Mouse (Mus musculus): ENCODE results near the gene Ankrd33.
"Not testable (repeated sequence)": the region's sequence is repeated elsewhere in the genome, so short reads cannot be mapped to it uniquely, and the experiment has no call there.

Ankrd33 gene

DNA sequence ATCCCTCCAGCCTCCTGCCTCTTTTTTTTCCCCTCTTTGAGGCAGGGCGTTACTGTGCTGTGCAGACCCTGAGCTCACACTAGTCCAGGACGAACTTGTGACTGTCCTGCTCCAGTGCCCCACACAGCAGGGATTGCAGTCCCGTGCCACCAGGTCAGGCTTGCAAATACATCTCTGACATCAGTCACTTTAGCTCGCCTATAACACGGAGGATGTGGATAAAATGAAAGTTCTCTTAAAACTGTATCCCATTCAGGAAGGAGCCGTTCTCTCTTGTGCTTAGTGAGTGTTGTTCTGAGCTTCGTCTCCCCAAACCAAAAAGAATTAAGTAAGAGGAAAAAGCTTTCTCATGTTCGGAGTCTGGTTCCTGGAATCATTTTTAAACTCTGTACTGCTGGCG lies 29.1 kb upstream of the Ankrd33 start:
- DNase-seq (ENCODE audit: low spot score in 2 of 2): no peak

DNA sequence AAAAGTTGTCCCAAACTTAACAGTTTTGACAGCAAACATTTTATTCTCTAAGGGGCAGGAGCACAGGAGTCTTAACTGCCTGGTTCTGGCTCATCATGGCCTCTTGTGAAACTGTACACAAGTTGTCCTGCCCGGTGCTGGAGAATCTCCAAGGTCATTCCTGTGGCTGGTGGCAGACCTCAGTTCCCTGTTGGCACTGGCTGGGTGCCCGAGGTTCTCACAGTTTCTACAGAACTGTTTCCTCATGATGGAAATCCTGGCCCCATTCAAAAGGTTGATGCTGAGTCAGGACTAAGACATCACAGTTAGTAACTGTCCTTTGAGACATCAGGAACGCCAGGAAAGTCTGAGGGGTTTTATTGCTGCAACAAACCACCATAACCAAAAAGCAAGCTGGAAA lies 28.6 kb upstream of the Ankrd33 start:
- no peak for DNase-seq (ENCODE audit: low spot score in 2 of 2)

DNA sequence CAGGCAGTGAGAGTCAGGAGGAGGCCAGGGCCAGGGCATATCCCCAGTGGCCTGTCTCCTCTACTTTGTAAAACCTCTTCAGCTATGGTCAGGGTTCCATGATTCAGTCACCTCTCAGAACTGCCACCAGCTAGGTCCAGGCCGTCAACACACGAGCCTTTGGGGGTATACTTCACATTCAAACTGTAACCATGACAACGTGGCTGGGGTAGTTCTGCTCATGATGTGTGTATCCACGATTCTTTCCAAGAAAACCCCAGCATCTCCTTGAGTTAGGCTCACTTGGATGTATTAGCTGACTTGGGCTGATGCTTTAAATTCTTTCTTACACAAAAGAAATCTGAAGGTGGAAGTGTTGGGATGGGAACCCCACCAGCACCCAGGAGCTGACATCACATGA lies 27.3 kb upstream of the Ankrd33 start:
- no peak for DNase-seq (ENCODE audit: low spot score in 2 of 2)

DNA sequence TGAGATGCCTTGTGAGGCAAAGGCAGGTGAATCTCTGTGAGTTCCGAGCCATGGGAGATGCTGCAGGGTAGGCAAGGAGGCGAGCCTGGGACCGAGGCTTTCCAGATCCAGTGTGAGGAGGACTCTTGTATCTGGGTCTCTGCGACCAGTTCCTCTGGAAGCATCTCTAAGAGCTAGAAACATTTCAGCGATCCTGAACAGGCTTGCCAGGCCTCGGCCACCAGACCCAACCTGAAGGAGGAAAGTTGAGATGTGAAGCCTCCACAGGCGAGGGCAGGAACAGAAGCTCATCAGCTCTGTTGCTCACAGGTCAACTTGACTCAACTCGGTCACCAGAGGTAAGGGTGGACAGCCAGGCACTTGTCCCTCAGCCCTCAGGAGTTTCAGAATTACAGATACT lies 24.0 kb upstream of the Ankrd33 start:
- no peak for DNase-seq (ENCODE audit: low spot score in 2 of 2)

DNA sequence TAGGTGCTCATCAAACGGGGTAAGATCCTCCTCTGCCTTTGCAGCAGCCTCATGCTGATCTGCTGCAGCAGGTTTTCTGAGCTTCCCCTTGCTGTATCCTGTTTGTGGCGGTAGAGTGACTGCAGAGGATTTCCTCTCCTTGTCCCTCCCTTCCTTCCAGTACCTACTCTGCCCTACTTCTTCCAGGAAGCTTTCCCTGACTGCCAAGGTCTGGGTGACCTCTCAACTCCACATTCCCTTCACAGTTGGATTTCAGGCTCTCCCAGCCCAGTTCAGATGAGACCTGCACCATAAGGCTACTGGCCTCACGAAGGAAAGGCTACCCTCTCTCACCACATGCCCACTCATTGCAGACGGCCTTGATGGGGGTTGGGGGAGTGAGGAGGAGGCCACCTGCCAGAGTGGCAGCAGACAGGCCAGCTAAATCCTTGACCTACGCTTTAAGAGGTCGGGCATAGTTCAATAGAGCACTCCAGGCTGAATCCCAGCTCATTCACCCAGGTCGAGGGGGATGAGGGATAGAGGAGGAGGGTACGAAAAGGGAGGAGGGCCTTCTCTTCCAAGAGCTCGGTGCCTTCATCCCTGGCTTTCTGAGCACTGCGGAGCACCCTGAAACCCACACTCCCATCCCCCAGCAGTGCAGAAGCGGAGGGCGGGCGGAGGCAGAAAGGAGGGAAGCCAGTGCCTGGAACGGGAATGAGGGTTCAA lies 23.3 kb upstream of the Ankrd33 start:
- no peak for DNase-seq (ENCODE audit: low spot score in 2 of 2)

DNA sequence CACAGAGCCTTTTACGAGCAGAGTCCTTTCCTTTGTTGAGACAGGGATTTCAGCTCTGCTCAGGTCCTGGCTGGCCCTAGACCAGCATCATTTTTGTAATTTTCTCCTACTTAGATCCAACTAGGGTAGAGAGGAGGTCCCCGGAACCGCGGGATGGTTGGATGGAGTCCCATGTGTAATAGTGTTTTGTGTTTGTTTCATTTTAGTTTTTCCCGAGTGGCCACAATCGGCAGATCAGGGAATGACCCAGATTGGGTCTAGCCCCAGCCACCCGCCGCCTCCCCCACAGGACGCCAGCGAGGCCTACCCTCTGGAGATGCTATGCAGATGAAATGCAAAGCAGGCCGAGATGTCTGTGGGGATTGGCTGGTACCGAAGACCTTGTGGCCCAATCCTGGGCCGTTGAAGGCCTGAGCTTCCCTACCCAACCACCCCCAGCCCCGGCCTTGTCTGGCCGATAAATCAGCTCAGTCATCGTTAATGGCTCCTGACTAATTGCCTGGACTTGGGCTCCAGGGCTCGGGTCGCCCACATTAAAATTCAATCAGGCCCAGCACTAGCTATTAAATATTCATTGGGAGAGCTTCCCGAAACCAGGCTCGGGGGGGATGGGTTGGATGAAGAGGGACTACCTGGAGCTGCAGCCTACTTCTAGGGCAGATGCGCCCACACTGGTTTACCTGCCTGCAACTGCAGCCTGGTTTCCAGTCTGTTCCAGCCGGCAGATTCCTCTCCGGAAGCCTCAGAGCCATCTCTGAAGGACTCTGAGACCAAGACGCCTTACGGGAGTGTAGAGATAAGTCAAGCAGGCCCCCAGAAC lies 22.5 kb upstream of the Ankrd33 start:
- DNase-seq (ENCODE audit: low spot score in 2 of 2): peak in 1 of 2 experiments; percentile 51

DNA sequence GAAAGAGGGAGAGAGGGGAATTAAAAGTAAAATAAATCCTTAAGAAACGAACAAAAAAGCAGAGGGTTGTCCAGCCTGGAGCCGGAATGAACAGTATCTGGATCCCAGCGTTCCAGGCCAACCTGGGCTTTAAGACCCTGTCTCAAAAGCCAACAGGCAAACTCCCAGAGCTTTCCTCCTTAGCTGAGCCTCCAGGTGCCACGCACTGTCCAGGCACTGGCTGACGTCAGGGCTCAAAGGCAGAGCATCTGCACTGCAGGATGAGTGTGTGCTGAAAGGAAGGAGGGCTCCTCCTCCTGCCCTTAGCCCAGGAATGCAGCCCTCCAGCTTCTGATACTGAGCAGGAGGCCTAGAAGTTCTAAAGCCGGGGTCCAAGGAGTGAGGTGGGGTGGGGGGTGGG lies 21.6 kb upstream of the Ankrd33 start:
- DNase-seq (ENCODE audit: low spot score in 2 of 2): no peak

DNA sequence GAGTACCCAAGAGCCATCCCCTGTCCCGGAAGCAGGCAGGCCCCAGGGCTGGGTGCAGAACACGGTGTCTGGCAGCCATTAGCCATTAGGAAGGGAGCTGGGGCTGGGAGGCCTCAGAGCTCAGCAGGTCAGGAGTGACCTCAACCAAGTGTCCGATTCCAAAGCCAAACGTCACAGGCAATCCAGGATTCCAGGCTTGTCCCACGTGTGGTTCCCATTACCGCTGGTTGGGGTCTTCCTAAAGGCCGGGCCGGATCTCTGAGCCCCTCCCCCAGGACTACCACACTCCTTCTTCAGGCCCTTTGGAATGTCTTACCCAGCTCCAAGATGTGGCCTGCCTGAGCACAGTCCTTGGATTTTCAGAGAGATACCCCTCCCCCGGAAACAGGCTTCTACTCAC lies 20.6 kb upstream of the Ankrd33 start:
- no peak for DNase-seq (ENCODE audit: low spot score in 2 of 2)

DNA sequence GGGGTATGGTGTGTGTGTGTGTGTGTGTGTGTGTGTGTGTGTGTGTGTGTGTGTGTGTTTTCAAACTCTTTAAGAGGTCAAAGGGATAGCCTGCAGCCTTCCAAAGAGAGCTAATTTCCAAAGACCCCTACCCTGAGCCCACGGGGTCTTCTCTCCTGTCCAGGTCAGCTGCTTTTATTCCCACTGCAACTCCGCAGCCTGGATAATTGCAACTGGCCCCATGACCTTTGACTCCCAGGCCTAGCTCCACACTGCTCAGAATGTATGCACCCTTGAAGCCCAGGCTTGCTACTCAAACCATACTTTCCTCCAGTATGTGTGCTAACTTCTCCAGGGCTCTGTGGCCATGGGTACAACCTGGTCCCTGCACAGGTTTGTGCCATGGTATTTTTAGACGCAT lies 20.2 kb upstream of the Ankrd33 start:
- no peak for DNase-seq (ENCODE audit: low spot score in 2 of 2)

DNA sequence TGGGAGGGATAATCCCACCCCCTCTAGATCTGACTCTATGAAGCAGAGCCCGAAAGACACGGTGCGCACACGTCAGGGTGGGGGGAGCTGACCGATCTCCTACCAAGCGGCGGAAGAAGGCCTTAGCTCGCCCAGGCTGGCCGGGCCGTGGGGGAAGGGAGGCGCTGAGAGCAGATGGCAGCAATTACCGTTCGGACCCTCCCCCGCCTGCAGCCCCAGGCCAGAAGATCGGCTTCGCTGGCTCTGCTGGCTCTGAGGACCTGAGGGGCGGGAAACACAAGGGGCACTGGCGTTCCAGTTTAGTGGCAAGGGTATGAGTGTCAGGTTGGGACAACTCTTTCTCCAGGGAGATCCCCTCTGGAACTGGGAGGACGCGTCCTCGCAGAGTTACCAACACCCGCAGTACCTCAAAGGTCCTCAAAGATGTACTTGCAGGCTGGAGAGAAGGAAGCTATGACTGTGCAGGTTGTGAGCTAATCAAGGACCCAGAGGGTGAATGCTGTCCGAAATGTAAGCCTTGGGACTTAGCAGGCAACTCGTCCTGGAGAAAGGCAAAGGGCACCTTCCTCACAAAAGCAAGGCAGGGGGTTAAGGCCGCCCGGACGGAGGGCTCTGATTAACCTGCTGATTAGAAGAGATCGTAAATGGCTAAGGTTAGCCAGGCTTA lies 17.4 kb upstream of the Ankrd33 start:
- no peak for DNase-seq (ENCODE audit: low spot score in 2 of 2)

DNA sequence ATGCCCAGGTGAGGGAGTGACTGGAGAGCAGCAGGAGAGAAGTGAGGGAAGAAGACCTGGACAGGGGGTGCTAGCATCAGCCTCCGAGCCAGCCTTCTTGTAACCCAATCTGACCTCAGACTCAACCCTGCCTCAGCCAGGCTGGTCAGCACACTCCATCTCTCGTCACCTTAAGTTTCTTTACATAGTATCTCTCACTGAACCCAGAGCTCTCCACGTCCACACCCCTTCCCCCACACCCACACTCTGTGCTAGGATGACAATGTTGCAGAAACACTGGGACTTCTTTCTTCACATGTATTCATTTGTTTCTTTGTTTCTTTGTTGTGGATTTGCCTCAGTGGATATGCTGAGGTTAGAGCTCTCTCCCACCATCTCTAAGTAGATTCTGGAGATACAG lies 14.6 kb upstream of the Ankrd33 start:
- DNase-seq (ENCODE audit: low spot score in 2 of 2): no peak

DNA sequence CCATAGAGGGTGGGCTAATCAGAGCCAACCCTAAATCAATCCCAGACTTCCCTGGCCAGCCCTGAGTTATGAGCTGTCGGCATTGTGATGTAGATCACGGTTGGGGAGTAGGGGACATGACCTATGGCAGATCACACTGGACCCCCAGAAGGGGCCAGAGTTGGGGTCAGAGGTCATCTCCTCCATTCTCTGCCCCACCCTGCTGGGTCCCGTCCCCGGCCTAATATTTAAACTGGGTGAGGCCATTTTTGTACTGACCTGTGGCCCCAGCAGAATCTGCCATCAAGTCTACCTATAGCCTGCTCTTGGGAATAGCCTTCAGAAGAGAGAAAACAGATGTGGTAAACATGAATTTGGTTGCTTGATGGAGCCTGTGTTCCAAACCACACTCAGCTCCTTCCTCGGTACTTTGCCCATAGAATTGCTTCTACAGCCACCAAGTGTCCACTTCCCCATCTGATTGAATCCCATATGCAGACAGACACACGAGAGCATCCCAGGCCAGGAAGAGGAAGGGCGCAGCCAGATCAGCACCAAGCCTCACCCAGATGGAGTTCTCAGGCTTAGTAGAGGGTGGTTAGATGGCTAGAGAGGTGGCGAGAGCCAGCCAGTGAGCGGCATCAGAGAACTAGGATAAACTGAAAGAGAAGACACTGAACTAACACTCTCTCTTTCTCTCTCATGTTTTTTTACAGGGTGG lies 11.8 kb upstream of the Ankrd33 start:
- no peak for DNase-seq (ENCODE audit: low spot score in 2 of 2)

DNA sequence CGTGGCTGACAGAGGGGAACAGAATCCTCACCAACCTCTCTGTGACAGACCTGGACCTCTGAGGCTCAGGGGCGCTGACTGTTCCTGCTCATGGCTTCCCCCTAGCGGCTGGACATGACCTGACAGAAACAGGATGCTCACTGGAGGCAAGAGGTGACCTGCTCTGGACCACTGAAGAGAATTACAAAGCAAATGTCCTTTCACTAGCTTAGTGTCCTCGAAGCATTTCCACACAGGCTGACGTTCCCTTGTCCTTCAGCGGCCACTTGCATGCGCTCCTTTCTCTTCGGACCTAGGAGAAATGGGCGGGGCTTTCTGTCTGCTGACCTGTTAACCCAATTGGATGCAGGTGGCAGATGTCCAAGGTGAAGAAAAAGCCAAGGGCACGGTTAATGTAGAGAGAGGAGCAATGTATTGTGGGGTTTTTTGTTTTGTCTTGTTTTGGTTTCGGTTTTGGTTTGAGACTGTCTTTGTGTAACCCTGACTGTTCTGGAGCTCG lies 10.0 kb upstream of the Ankrd33 start:
- DNase-seq (ENCODE audit: low spot score in 2 of 2): peak in 1 of 2 experiments; percentile 64

DNA sequence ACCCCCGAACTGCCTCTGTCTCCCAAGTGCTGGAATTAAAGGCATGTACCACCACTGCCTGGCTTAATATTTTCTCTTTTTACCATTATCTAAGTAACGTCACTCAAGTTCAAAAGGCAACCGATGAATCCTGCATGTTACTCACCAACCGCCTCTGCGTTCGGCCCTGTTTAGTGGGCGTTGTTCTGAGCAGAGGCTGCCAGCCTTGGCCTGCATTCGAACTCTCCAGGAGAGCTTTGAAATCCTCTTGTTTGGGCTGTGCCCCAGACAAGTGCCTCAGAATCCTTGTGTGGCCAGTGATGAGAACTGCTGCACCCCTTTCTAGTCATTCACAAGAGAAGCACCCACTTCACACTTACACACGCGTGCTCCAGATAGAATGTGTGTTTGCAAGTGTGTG lies 9.5 kb upstream of the Ankrd33 start:
- DNase-seq (ENCODE audit: low spot score in 2 of 2): no peak

DNA sequence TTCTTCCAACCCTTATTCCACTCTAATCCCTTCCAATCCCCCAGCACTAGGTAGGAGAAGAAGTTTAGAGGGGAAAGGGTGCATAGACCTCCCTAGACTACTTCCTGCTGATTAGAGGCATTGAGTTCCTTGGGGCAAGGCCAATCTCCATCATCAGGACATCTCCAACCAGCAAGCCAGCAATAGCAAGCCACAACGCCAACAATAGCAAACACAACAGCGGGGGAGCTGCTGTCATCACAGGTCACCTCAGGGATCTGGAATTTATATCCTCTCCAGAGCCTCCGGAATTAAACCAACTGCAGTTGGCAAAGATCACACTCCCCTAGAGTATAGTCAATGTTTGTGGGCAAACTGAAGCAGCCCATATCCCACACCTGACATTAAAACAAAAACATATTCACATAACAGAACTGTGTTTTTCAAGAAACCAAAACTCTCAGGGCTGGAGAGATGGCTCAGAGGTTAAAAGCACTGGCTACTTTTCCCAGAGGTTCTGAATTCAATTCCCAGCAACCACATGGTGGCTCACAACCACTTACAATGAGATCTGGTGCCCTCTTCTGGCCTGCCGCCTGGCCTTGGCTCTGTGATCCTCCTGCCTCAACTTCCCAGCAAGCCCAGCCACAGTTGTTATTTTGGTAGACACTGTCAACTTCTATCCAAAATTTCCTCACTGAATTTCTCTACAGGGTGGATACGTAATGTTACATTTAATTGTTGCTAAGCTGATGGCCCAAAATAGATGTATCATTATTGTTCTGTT lies 7.5 kb upstream of the Ankrd33 start:
- no peak for DNase-seq (ENCODE audit: low spot score in 2 of 2)

DNA sequence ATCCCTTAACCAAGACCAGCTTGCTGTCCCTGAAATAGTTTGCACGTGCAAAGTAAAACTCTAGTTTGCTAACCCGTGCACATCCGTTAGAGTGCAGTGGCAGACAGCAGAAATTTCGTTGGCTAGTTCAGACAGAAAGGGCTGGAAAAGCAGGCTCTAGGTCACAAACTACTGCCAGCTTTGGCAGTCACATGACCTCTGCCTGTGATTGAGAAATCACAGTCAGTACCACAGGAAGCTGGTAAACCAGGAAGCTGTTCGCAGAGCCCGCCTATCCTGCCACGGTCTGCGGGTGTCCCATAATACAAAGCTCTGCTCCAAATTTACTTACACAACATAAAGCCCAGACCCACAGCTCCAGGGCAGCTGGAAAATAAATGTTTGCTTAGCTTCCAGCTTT lies 2.4 kb upstream of the Ankrd33 start:
- no peak for DNase-seq (ENCODE audit: low spot score in 2 of 2)

DNA sequence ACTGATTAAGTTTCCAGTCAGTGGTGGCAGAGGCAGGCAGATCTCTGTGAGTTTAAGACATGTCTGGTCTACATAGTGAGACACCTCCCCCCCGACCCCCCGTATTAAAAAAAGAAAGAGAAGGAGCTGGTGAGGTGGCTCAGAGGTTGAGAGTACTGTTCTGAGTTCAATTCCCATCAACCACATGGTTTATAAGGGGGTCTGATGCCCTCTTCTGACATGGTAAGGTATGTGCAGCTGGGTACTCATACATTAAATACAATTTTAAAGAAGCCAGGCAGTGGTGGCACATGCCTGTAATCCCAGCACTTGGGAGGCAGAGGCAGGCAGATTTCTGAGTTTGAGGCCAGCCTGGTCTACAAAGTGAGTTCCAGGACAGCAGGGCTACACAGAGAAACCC lies 1.8 kb upstream of the Ankrd33 start:
- DNase-seq (ENCODE audit: low spot score in 2 of 2): not testable (repeated sequence)

DNA sequence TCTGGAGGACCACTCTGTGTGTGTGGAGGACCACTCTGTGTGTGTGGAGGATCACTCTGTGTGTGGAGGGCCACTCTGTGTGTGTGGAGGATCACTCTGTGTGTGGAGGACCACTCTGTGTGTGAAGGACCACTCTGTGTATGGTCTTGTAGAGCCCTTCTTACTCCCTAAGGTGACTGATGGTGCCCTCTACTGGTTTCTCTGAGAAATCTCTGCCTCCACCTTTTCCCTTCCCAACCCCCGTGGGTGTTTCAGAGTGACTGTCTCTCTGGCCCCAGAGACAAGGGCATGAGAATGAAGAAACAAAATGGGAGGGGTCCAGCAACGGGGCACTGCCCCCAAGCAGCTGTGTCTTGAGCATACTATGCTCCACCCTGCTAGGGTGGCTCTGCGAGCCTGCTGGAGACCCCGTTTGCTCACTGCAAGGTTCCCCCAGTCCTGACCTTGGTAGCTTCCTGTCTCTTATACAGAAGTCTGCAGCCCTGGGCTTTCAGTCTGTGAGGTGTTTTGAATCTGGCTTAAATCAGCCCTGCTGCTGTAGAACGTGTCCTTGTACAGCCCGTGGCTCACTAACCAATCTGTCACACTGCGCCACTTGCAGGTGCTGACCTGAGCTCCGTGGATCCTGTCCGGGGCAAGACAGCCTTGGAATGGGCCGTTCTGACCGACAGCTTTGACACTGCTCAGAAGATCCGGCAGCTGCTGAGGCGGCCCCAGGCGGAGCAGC lies 3.0 kb downstream of the Ankrd33 start:
- no peak for DNase-seq (ENCODE audit: low spot score in 2 of 2)

DNA sequence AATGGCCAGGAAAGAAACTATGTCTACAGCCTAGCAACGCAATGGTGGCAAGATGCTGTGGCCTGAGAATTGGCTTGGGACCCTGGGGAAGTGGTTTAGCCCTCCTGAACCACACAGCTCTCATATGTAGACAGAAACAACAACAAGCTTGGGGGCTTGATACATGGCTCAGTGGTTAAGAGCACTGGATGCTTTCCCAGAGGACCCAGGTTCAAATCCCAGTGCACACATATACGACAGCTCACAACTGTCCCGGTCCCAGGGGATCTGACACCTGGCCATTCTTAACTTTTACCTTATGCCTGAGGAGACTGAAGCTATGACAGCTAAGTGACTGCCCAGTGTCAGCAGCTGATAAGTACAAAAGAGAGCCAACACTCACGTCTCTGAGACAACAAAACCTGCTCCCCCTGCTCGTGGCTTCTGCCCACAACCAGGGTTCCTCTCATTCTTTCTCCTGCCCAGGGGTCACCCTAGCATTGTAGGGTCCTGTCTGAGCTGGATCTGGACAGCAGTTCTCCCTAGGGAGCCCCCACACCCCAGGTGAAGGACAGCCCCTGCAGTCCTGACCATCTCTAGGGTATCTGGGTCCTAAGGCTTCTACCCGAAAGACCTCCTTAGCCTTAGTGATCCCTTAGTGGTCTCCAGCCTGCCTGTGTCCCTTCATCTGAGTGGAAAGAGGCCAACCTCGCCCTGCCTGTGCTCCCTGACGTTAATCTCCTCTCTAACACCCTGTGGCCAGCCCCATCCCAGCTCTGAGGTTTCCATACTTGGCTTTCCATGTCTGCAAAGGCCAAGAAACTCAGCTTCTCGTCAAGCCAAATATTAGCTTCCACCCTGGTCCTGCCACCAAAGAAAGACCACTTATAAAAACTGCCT lies 6.1 kb downstream of the Ankrd33 start:
- DNase-seq (ENCODE audit: low spot score in 2 of 2): no peak

DNA sequence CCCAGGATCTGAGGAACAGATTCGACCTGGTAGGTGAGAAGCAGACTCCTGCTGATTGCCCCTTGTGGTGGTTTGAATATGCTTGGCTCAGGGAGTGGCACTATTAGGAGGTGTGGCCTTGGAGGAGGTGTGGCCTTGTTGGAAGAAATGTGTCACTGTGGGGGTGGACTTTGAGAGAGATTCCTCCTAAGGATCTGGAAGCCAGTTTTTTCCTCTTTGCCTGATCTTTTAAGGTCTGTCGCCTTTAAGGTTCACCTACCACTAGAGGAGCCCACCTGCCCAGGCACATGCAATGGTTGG lies 6.7 kb downstream of the Ankrd33 start:
- DNase-seq (ENCODE audit: low spot score in 2 of 2): no peak

All from frontal cortex, postnatal 10 days (tissue).